Mouse (Mus musculus) heart, embryonic 14.5 days (tissue): ENCODE results near the gene Tpra1. TPM values are rescaled to one million over a fixed set of nuclear protein-coding genes. Genes with fewer than 3 reads are reported as not detected.

Experiments used
- ATAC-seq: fragments of 200-750 bp; cut with Nextera tagmentation; 2 replicates; pipeline ENCODE4 v1.8.0; 2017; ENCODE audit warnings: low read depth, moderate TSS enrichment; ENCODE audit not compliant: insufficient number of reproducible peaks, insufficient read depth, low FRiP score
- H3K27ac ChIP-seq, 2 experiments: fragments of 200-500 bp in 1 of 2; fragments of 300-500 bp in 1 of 2; sonication (generic) in 1 of 2; replicated peaks in 1 of 2; 2 replicates each; pipeline ENCODE4 v1.5.1; 2012 to 2014; ENCODE audit warnings: low read depth in 2 of 2, low read length in 2 of 2, control low read depth in 1 of 2, mild to moderate bottlenecking in 1 of 2, mixed read lengths in 1 of 2; ENCODE audit not compliant: control insufficient read depth in 1 of 2, insufficient read depth in 1 of 2
- H3K27me3 ChIP-seq: fragments of 300-500 bp; sonication (generic); 2 replicates; pipeline ENCODE4 v1.6.1; 2014; ENCODE audit warnings: mild to moderate bottlenecking, low read length, control low read depth; ENCODE audit not compliant: control insufficient read depth, insufficient read depth
- H3K36me3 ChIP-seq: fragments of 300-500 bp; sonication (generic); 2 replicates; pipeline ENCODE4 v1.6.1; 2014; ENCODE audit warnings: mild to moderate bottlenecking, control low read depth, low read length, mixed read lengths; ENCODE audit not compliant: control insufficient read depth, insufficient read depth
- H3K4me1 ChIP-seq, 2 experiments: fragments of 200-500 bp in 1 of 2; fragments of 300-500 bp in 1 of 2; sonication (generic) in 1 of 2; 2 replicates each; pipeline ENCODE4 v1.6.1; 2012 to 2014; ENCODE audit warnings: low read length in 2 of 2, control low read depth in 1 of 2, mixed read lengths in 1 of 2; ENCODE audit not compliant: control insufficient read depth in 2 of 2, insufficient read depth in 2 of 2
- H3K4me2 ChIP-seq: fragments of 300-500 bp; sonication (generic); 2 replicates; pipeline ENCODE4 v1.6.1; 2014; ENCODE audit warnings: mild to moderate bottlenecking, low read length
- H3K4me3 ChIP-seq, 2 experiments: fragments of 200-500 bp in 1 of 2; fragments of 300-500 bp in 1 of 2; sonication (generic) in 1 of 2; 2 replicates each; pipeline ENCODE4 v1.5.1; 2012 to 2014; ENCODE audit warnings: low read length in 2 of 2, mild to moderate bottlenecking in 2 of 2, control low read depth in 1 of 2, low read depth in 1 of 2, moderate library complexity in 1 of 2; ENCODE audit not compliant: control insufficient read depth in 1 of 2, insufficient read depth in 1 of 2
- H3K9ac ChIP-seq: fragments of 300-500 bp; sonication (generic); 2 replicates; pipeline ENCODE4 v1.6.1; 2014; ENCODE audit warnings: mild to moderate bottlenecking, low read length
- H3K9me3 ChIP-seq: fragments of 300-500 bp; sonication (generic); 2 replicates; pipeline ENCODE4 v1.6.1; 2016; ENCODE audit warnings: low read length, control low read depth; ENCODE audit not compliant: control insufficient read depth
- WGBS: fragments of 180-500 bp; shearing (Covaris S2); extraction: QIAGEN DNeasy Blood & Tissue Kit; methylation state at CpG from one replicate; pipeline ENCODE4 v1.1.7; 2014; 5-methylcytosine and 5-hydroxymethylcytosine counted together
- polyA plus RNA-seq: library from polyadenylated mRNA; unstranded; fragments of >200 nt; fragmentation: Nextera tagmentation; extraction: Ambion mirVana; gene quantifications from 2 replicates; pipeline ENCODE4 v1.2.1, GENCODE M21; 2014

Tpra1 gene
- polyA plus RNA-seq, 1 experiment from 2014 or later: 39.5 TPM

DNA sequence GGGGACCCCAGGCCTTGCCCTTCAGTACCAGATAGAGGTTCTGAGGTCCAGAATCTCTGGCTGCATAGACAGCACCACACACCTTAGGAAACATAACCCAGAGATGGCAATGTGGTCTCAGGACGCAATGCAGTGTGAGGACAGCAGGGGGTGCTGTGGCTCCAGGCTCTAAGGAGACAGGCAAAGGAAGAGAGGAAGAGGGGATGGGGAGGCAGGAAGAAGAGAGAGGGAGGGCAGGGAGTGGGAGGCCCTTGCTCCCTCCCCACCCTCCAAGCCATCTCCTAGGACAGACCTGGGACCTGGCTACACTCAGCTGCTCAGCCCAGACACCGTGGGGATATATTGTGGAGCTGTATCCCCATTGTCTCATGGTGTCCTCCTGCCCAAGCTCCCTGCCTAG is 25.5 kb downstream of the Tpra1 start:
- Histone ChIP-seq H3K9ac (no peak overlapping the region), H3K9me3 (no peaks in the 10 kb centered on the region), H3K4me2 (no peak overlapping the region), H3K4me1 (peaks cover 24 to 51% of the 10 kb centered on the region in 2 experiments), H3K4me3 (no peak overlapping the region), H3K27ac (no peak overlapping the region), H3K27me3 (no peaks in the 10 kb centered on the region), H3K36me3 (no peaks in the 10 kb centered on the region)
- WGBS: 6% methylated on average over 2 of the region's 2 CpGs
- no peak for ATAC-seq

DNA sequence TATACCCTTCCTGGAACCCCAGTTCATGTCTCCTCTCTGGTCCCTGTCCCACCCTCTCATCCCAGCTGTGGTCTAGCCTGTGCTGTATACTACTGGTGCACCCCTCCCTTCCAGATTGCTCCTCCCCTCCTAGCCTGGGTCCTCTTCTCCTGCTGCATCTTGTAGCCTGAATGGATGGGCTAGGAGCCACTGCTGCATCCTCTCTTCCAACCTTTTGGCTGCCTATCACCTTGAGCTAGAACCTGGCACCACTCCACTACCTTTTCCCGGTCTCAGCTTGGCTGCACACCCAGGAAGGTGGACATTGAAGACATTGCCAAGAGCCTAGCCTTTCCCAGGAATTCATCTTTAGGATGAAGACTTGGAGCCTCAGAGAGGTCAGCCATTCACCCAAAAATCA is 26.0 kb downstream of the Tpra1 start:
- H3K4me2 ChIP-seq: no peak overlapping the region
- no peak overlapping the region for H3K27ac ChIP-seq
- H3K36me3 ChIP-seq: no peaks in the 10 kb centered on the region
- no peaks in the 10 kb centered on the region for H3K9me3 ChIP-seq
- no peak overlapping the region for H3K9ac ChIP-seq
- ATAC-seq: no peak
- H3K4me3 ChIP-seq: no peak overlapping the region
- WGBS: 83% methylated on average over 1 of the region's 1 CpGs
- H3K4me1 ChIP-seq: peaks cover 24 to 51% of the 10 kb centered on the region in 2 experiments
- H3K27me3 ChIP-seq: no peaks in the 10 kb centered on the region

DNA sequence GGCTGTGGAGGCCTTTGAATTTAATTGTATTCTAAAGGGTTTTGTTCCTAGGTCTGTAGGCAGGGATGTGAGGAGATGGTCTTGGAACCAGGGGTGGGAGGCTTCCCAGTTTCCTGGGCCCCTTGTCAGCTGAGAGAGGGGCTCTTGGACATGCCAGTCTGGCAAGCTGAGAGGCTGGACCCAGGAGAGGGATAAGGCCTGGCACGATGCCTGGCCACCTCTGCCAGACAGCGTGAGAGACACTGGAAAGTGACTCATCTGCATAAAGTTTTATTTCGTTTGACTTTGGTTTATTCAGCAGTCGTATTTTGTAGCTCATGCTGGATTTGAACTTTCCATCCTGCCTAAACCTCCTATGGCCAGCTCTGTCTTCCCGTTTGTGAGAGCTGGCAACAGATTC is 26.5 kb downstream of the Tpra1 start:
- no peak for ATAC-seq
- no peaks in the 10 kb centered on the region for H3K27me3 ChIP-seq
- H3K4me2 ChIP-seq: no peak overlapping the region
- H3K9ac ChIP-seq: peak overlapping the region; percentile 8; the same call in 1 of the 2 replicates
- peaks cover 24 to 51% of the 10 kb centered on the region in 2 experiments for H3K4me1 ChIP-seq
- H3K9me3 ChIP-seq: no peaks in the 10 kb centered on the region
- H3K4me3 ChIP-seq: no peak overlapping the region
- no peaks in the 10 kb centered on the region for H3K36me3 ChIP-seq
- WGBS: 62% methylated on average over 5 of the region's 5 CpGs
- no peak overlapping the region for H3K27ac ChIP-seq

DNA sequence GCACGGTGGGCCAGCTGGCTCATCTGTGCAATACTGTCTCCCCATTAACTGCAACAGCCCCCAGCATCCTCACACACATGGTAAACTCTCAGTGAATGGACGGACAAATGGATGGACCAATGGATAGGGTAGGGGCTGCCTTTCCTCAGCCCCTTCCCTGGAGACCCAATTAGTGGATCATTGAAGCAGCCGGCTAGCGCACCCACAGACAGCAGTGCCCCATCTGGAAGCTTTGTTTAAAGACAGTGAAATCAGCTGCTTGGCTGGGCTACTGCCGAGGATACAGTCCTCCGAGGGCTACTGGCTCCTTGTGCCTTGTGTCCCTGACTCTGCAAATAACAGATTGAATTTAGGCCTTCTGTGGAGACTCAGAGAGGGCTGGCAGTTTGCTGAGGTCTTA is 27.4 kb downstream of the Tpra1 start:
- Histone ChIP-seq H3K4me2 (no peak overlapping the region), H3K4me1 (peaks cover 25 to 49% of the 10 kb centered on the region in 2 experiments), H3K27ac (no peak overlapping the region), H3K9ac (no peak overlapping the region), H3K4me3 (no peak overlapping the region), H3K27me3 (no peaks in the 10 kb centered on the region), H3K36me3 (no peaks in the 10 kb centered on the region), H3K9me3 (no peaks in the 10 kb centered on the region)
- ATAC-seq: no peak
- WGBS: 76% methylated on average over 6 of the region's 6 CpGs

DNA sequence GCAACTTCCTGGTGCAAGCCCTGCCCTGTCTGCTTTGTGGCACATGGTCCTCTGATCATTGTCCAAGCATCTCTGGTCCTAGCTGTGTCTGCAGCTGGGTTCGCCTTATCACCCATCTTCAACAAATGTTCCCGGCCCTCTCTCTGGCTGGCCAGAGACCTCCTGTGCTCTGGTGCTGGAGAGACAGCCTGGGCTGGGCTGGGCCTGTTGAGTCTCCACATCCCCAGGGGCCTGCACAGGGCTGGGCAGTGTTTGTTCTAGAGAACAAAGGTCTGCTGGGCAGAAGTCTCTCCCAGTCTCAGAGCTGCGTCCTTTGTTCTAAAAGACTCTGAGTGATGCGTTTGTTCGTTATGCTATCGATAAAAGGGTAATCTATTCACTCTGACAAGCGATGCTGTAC is 28.0 kb downstream of the Tpra1 start:
- Histone ChIP-seq H3K27ac (no peak overlapping the region), H3K4me1 (peaks cover 29 to 49% of the 10 kb centered on the region in 2 experiments), H3K36me3 (no peaks in the 10 kb centered on the region), H3K4me3 (no peak overlapping the region), H3K9me3 (no peaks in the 10 kb centered on the region), H3K4me2 (no peak overlapping the region), H3K9ac (no peak overlapping the region), H3K27me3 (no peaks in the 10 kb centered on the region)
- WGBS: 67% methylated on average over 7 of the region's 7 CpGs
- no peak for ATAC-seq

DNA sequence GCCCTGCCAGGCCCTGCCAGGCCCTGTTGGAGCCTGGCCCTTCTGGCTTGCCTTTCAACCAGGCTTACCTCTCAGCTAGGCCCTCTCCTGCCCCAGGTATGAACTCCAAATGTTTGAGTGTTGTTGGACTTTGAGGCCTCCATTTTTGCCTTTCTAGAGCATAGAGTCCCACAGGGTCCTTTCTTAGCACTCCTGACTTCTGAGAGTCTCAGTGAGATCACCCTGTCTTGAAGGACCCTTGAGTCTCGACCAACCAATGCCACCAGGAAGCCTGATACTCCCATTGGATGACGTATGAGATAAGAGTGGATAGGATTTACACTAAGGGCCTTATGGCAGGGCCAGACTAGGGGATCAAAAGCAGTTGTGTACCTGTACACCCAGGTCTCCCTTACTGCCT is 29.4 kb downstream of the Tpra1 start:
- H3K9me3 ChIP-seq: no peaks in the 10 kb centered on the region
- ATAC-seq: no peak
- H3K27me3 ChIP-seq: no peaks in the 10 kb centered on the region
- peaks cover 22 to 41% of the 10 kb centered on the region in 2 experiments for H3K4me1 ChIP-seq
- 62% methylated on average over 2 of the region's 2 CpGs for WGBS
- H3K4me3 ChIP-seq: no peak overlapping the region
- H3K36me3 ChIP-seq: no peaks in the 10 kb centered on the region
- no peak overlapping the region for H3K4me2 ChIP-seq
- no peak overlapping the region for H3K27ac ChIP-seq
- no peak overlapping the region for H3K9ac ChIP-seq

DNA sequence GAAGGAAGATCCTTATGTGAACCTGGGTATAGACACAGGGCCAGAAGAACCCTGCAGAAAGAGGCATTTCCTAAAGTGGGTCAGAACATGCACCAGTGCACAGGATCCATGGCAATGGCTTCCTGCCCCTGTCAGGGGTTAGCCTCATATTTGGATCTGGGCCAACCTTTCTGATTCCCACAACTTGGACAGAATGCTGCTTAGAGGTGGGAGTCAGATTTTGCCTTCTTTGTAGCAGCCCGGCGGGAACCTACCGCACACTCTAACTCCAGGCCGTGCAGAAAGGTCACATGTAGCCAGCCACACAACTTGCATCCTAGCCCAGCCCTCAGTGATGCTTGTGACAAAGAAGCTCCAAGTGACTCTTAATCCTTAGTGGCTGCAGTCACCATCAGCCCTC is 32.1 kb downstream of the Tpra1 start:
- no peak overlapping the region for H3K4me2 ChIP-seq
- ATAC-seq: no peak

DNA sequence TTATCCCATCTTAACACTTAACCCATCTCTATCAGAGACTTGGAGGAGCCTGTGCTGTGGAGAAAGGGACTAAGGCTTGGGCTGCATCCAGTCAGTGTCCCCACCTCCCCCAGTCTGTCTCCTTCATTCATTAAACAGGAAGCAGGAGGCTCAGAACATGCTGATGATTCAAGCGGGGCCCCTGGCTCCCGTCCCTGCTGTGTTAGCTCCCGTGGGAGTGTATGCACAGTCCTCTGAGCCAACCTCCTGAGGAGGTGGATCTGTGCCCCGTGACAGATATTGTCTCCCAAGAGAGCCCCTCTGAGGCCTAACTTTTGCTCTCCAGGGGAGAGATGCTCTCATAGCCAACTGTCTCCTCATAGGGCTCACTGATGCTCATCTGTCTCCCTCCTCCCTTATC is 32.8 kb downstream of the Tpra1 start:
- Histone ChIP-seq H3K4me2 (no peak overlapping the region), H3K27ac (no peak overlapping the region), H3K9ac (no peak overlapping the region), H3K27me3 (no peaks in the 10 kb centered on the region), H3K4me3 (no peak overlapping the region), H3K4me1 (peaks cover 31 to 44% of the 10 kb centered on the region in 2 experiments), H3K9me3 (no peaks in the 10 kb centered on the region), H3K36me3 (no peaks in the 10 kb centered on the region)
- no peak for ATAC-seq
- 23% methylated on average over 4 of the region's 4 CpGs for WGBS

More for the DNA sequence above, 32.1 kb downstream of the Tpra1 start:
- H3K27me3 ChIP-seq: no peaks in the 10 kb centered on the region
- no peak overlapping the region for H3K9ac ChIP-seq
- 50% methylated on average over 4 of the region's 4 CpGs for WGBS
- H3K4me3 ChIP-seq: no peak overlapping the region
- peaks cover 25 to 40% of the 10 kb centered on the region in 2 experiments for H3K4me1 ChIP-seq
- no peaks in the 10 kb centered on the region for H3K9me3 ChIP-seq
- H3K36me3 ChIP-seq: no peaks in the 10 kb centered on the region
- H3K27ac ChIP-seq: no peak overlapping the region
